Mouse (Mus musculus): ENCODE data around the gene Hexb.

DNA sequence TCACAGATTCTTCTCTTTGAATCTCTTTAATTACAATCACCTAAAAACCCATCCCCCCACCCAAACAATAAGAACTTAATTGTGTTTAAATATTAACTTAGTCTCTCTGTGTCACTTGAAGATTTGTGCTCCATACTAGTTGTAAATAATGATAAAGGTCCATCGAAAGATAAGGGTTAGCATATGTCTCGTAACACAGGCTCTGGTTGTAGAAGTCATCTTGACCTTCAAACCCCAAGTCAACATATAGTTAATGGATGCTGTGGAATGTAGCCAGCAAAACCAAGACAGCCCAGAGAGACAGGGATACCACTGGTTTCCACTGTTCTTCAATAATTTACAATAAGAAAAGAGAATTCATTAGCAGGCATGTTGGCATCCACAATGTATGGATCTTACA lies 14.0 kb downstream of the Hexb start:
- TF ChIP-seq TAL1 (IDR thresholded peaks at IDR 0.05; ENCODE audit: low read length) (no peak), GATA1 (IDR thresholded peaks at IDR 0.05; ENCODE audit: low read length) (no peak)
